Mouse (Mus musculus) yolk sac, embryonic 10.5 days (tissue): ENCODE data around the gene Abca3.
"Not testable (repeated sequence)": the region's sequence is repeated elsewhere in the genome, so short reads cannot be mapped to it uniquely, and the experiment has no call there.

Experiments used
- DNase-seq: peaks from one replicate; pipeline ENCODE4 v3.0.0-alpha.2; 2017; ENCODE audit warnings: low spot score

Gene Abca3

GRCm38 (mm10) chr17:24383789-24384188 lies 32.0 kb downstream of the Abca3 start:
- no peak for DNase-seq

- DNase-seq, result no peak
Observed at GRCm38 (mm10) chr17:24388711-24389110, 37.0 kb downstream of the Abca3 start.

GRCm38 (mm10) chr17:24389865-24390264 lies 38.1 kb downstream of the Abca3 start:
- DNase-seq, result no peak

- no peak for DNase-seq
Observed at GRCm38 (mm10) chr17:24391149-24391548, 39.4 kb downstream of the Abca3 start.

- DNase-seq, result no peak
Observed at GRCm38 (mm10) chr17:24393527-24393926, 41.8 kb downstream of the Abca3 start.

GRCm38 (mm10) chr17:24394456-24394855 lies 42.7 kb downstream of the Abca3 start:
- no peak for DNase-seq

- no peak for DNase-seq
Observed at GRCm38 (mm10) chr17:24402371-24402770, 50.6 kb downstream of the Abca3 start.

- DNase-seq, result no peak
Observed at GRCm38 (mm10) chr17:24407116-24407803, 55.5 kb downstream of the Abca3 start.

GRCm38 (mm10) chr17:24413557-24414211 lies 61.9 kb downstream of the Abca3 start:
- DNase-seq, result peak; percentile 73

- peak; percentile 100 for DNase-seq
Observed at GRCm38 (mm10) chr17:24414230-24414976, 62.7 kb downstream of the Abca3 start, which contains the start of gene Rnps1. Gene Rnps1, plus strand, starts transcription at chr17:24414565.

GRCm38 (mm10) chr17:24415011-24415410 lies 63.3 kb downstream of the Abca3 start:
- no peak for DNase-seq

- no peak for DNase-seq
Observed at GRCm38 (mm10) chr17:24416051-24416652, 64.4 kb downstream of the Abca3 start.

GRCm38 (mm10) chr17:24423114-24423513 lies 71.4 kb downstream of the Abca3 start:
- no peak for DNase-seq

GRCm38 (mm10) chr17:24424489-24424888 lies 72.7 kb downstream of the Abca3 start:
- DNase-seq, result no peak

GRCm38 (mm10) chr17:24425326-24425725 lies 73.6 kb downstream of the Abca3 start:
- not testable (repeated sequence) for DNase-seq

GRCm38 (mm10) chr17:24425905-24426304 lies 74.2 kb downstream of the Abca3 start:
- DNase-seq, result no peak

- peak; percentile 94 for DNase-seq
Observed at GRCm38 (mm10) chr17:24426471-24427169, 74.9 kb downstream of the Abca3 start, which contains the start of gene Eci1. Gene Eci1, plus strand, starts transcription at chr17:24426641.

GRCm38 (mm10) chr17:24427170-24427557 lies 75.4 kb downstream of the Abca3 start:
- peak; percentile 51 for DNase-seq

- DNase-seq, result no peak
Observed at GRCm38 (mm10) chr17:24429201-24429983, 77.6 kb downstream of the Abca3 start.

- DNase-seq, result no peak
Observed at GRCm38 (mm10) chr17:24437016-24437415, 85.3 kb downstream of the Abca3 start.

GRCm38 (mm10) chr17:24440377-24440776 lies 88.6 kb downstream of the Abca3 start:
- no peak for DNase-seq
